Mouse (Mus musculus): ENCODE results near the gene Plekhh2.

The Plekhh2 gene

GRCm38 (mm10) chr17:84575108-84575507 lies 63.4 kb downstream of the Plekhh2 start:
- DNase-seq = no peak

- DNase-seq = peak; percentile 27
Observed at GRCm38 (mm10) chr17:84576621-84577293, 65.1 kb downstream of the Plekhh2 start.

GRCm38 (mm10) chr17:84579249-84579648 lies 67.6 kb downstream of the Plekhh2 start:
- DNase-seq = no peak

GRCm38 (mm10) chr17:84579817-84580216 lies 68.1 kb downstream of the Plekhh2 start:
- DNase-seq = no peak

GRCm38 (mm10) chr17:84580821-84581220 lies 69.1 kb downstream of the Plekhh2 start:
- DNase-seq = no peak

- peak; percentile 24 for DNase-seq
Observed at GRCm38 (mm10) chr17:84581740-84582414, 70.2 kb downstream of the Plekhh2 start.

- no peak for DNase-seq
Observed at GRCm38 (mm10) chr17:84584107-84584506, 72.4 kb downstream of the Plekhh2 start.

- no peak for DNase-seq
Observed at GRCm38 (mm10) chr17:84585104-84585503, 73.4 kb downstream of the Plekhh2 start.

GRCm38 (mm10) chr17:84590065-84590464 lies 78.4 kb downstream of the Plekhh2 start:
- no peak for DNase-seq

- no peak for DNase-seq
Observed at GRCm38 (mm10) chr17:84591431-84592150, 79.9 kb downstream of the Plekhh2 start.

GRCm38 (mm10) chr17:84596015-84596441 lies 84.3 kb downstream of the Plekhh2 start:
- no peak for DNase-seq

GRCm38 (mm10) chr17:84596501-84596900 lies 84.8 kb downstream of the Plekhh2 start:
- no peak for DNase-seq

GRCm38 (mm10) chr17:84597859-84598258 lies 86.2 kb downstream of the Plekhh2 start:
- no peak for DNase-seq

- DNase-seq = no peak
Observed at GRCm38 (mm10) chr17:84598928-84599327, 87.2 kb downstream of the Plekhh2 start.

- no peak for DNase-seq
Observed at GRCm38 (mm10) chr17:84600051-84600983, 88.6 kb downstream of the Plekhh2 start.

GRCm38 (mm10) chr17:84601805-84602204 lies 90.1 kb downstream of the Plekhh2 start:
- no peak for DNase-seq

- DNase-seq = no peak
Observed at GRCm38 (mm10) chr17:84603202-84603627, 91.5 kb downstream of the Plekhh2 start.

GRCm38 (mm10) chr17:84603709-84604420 lies 92.2 kb downstream of the Plekhh2 start:
- DNase-seq = no peak

- DNase-seq = no peak
Observed at GRCm38 (mm10) chr17:84606976-84607375, 95.3 kb downstream of the Plekhh2 start.

- no peak for DNase-seq
Observed at GRCm38 (mm10) chr17:84607617-84608016, 95.9 kb downstream of the Plekhh2 start.

- no peak for DNase-seq
Observed at GRCm38 (mm10) chr17:84608606-84609005, 96.9 kb downstream of the Plekhh2 start.

- DNase-seq = no peak
Observed at GRCm38 (mm10) chr17:84611500-84611899, 99.8 kb downstream of the Plekhh2 start.

Data from retina, postnatal 1 day (tissue).